Mouse (Mus musculus) lung, adult 2 months (tissue): ENCODE results near the gene Cdhr2. TPM values are rescaled to one million over a fixed set of nuclear protein-coding genes. Genes with fewer than 3 reads are reported as not detected.

Experiments used
- DNase-seq: peaks from one replicate; pipeline ENCODE4 v3.0.0; 2022
- H3K4me1 ChIP-seq: fragments of 200-500 bp; 2 replicates; pipeline ENCODE4 v1.6.1; 2011; ENCODE audit warnings: low read length; ENCODE audit not compliant: control insufficient read depth, insufficient read depth
- H3K4me3 ChIP-seq: fragments of 200-500 bp; replicated peaks from 2 replicates; pipeline ENCODE3; 2011; ENCODE audit warnings: low read depth, mild to moderate bottlenecking, control low read depth, low read length; ENCODE audit errors: extremely low read depth
- CTCF ChIP-seq: fragments of 200-500 bp; IDR thresholded peaks from 2 replicates; pipeline ENCODE4 v1.5.1; 2011; ENCODE audit warnings: mild to moderate bottlenecking, low read length, control low read depth; ENCODE audit not compliant: insufficient read depth
- POLR2A ChIP-seq: fragments of 200-500 bp; IDR thresholded peaks from 2 replicates; pipeline ENCODE4 v1.6.1; 2011; ENCODE audit warnings: low read depth, mild to moderate bottlenecking, control low read depth, low read length, borderline replicate concordance; ENCODE audit errors: extremely low read depth
- WGBS: fragments of 180-500 bp; shearing (Covaris S2); methylation state at CpG from one replicate; pipeline ENCODE4 v1.1.7; 2018; 5-methylcytosine and 5-hydroxymethylcytosine counted together
- polyA plus RNA-seq: library from polyadenylated mRNA; depleted of rRNA; stranded (reverse); fragments of >200 nt; gene quantifications from 2 replicates; pipeline ENCODE4 v1.2.3, GENCODE M21; 2012; rRNA removed

Cdhr2 gene
- polyA plus RNA-seq, 1 experiment: 0.05 TPM

- no peak within 1 kb of the TSS for H3K4me3 ChIP-seq
- no peak for DNase-seq
- no peaks in the 10 kb centered on the region for H3K4me1 ChIP-seq
- 2% methylated on average over 35 of the region's 35 CpGs for WGBS
- TF ChIP-seq POLR2A (no peak), CTCF (no peak)
Observed at GRCm38 (mm10) chr13:54766192-54766768, 65.0 kb downstream of the Cdhr2 start, which contains the start of gene Sncb. Sncb (minus strand) TSS chr13:54766595.

GRCm38 (mm10) chr13:54767012-54767411 is 65.8 kb downstream of the Cdhr2 start:
- Histone ChIP-seq H3K4me3 (no peak overlapping the region), H3K4me1 (no peaks in the 10 kb centered on the region)
- no peak for TF ChIP-seq POLR2A
- no peak for TF ChIP-seq CTCF
- no peak for DNase-seq
- WGBS: 77% methylated on average over 4 of the region's 4 CpGs

- no peak for DNase-seq
- TF ChIP-seq CTCF (no peak), POLR2A (no peak)
- no peak overlapping the region for H3K4me3 ChIP-seq
- 69% methylated on average over 3 of the region's 3 CpGs for WGBS
- H3K4me1 ChIP-seq: no peaks in the 10 kb centered on the region
Observed at GRCm38 (mm10) chr13:54780592-54780991, 79.3 kb downstream of the Cdhr2 start.

GRCm38 (mm10) chr13:54781086-54781485 is 79.8 kb downstream of the Cdhr2 start:
- TF ChIP-seq POLR2A (no peak), CTCF (no peak)
- WGBS: 81% methylated on average over 3 of the region's 3 CpGs
- Histone ChIP-seq H3K4me1 (no peaks in the 10 kb centered on the region), H3K4me3 (no peak overlapping the region)
- DNase-seq: no peak

- no peak for TF ChIP-seq CTCF
- TF ChIP-seq POLR2A: no peak
- no peak overlapping the region for H3K4me3 ChIP-seq
- WGBS: 54% methylated on average over 2 of the region's 2 CpGs
- DNase-seq: no peak
- no peaks in the 10 kb centered on the region for H3K4me1 ChIP-seq
Observed at GRCm38 (mm10) chr13:54783235-54783634, 82.0 kb downstream of the Cdhr2 start.

GRCm38 (mm10) chr13:54783698-54784097 is 82.4 kb downstream of the Cdhr2 start, which contains the start of gene Eif4e1b:
Eif4e1b (plus strand) TSS chr13:54783998.
- Histone ChIP-seq H3K4me1 (no peaks in the 10 kb centered on the region), H3K4me3 (no peak within 1 kb of the TSS)
- 77% methylated on average over 4 of the region's 4 CpGs for WGBS
- TF ChIP-seq CTCF (no peak), POLR2A (no peak)
- DNase-seq: no peak

Other genes with a start within 250 kb of the Cdhr2 start
- gene Thoc3, start 232.6 kb upstream of the Cdhr2 start, polyA plus RNA-seq: 27.8 and 35.6 TPM in 2 replicates
- 4.8 and 5.7 TPM in 2 replicates for gene Simc1, start 197.7 kb upstream of the Cdhr2 start, polyA plus RNA-seq
- 106 TPM in 2 replicates for gene 4833439L19Rik, start 136.0 kb upstream of the Cdhr2 start, polyA plus RNA-seq
- 30.8 and 41.5 TPM in 2 replicates for gene Arl10, start 126.4 kb upstream of the Cdhr2 start, polyA plus RNA-seq
- gene Nop16, start 111.4 kb upstream of the Cdhr2 start, polyA plus RNA-seq: 4.8 and 9.1 TPM in 2 replicates
- gene Higd2a, start 111.3 kb upstream of the Cdhr2 start, polyA plus RNA-seq: 110 and 112 TPM in 2 replicates
- gene Cltb, start 90.1 kb upstream of the Cdhr2 start, polyA plus RNA-seq: 96.4 and 109 TPM in 2 replicates
- gene Faf2, start 79.7 kb upstream of the Cdhr2 start, polyA plus RNA-seq: 16.1 and 27.7 TPM in 2 replicates
- gene Rnf44, start 7.6 kb upstream of the Cdhr2 start, polyA plus RNA-seq: 256 and 338 TPM in 2 replicates
- gene Gprin1, start 48.4 kb downstream of the Cdhr2 start, polyA plus RNA-seq: 0.07 and 0.09 TPM in 2 replicates
- gene Sncb, start 65.1 kb downstream of the Cdhr2 start, polyA plus RNA-seq: not detected in 2 replicates
- gene Eif4e1b, start 82.5 kb downstream of the Cdhr2 start, polyA plus RNA-seq: not detected in 2 replicates
- 32.1 and 34.7 TPM in 2 replicates for gene Tspan17, start 87.9 kb downstream of the Cdhr2 start, polyA plus RNA-seq
- 2.9 and 3.7 TPM in 2 replicates for gene Unc5a, start 247.9 kb downstream of the Cdhr2 start, polyA plus RNA-seq